Mouse (Mus musculus) adrenal gland, adult 8-10 months (tissue): ENCODE measurements around the gene Gpr84. TPM values are rescaled to one million over a fixed set of nuclear protein-coding genes. Genes with fewer than 3 reads are reported as not detected.

ENCODE experiments used
- DNase-seq: peaks from one replicate; pipeline ENCODE4 v3.0.0; 2022
- total RNA-seq, 4 experiments: library from RNA; stranded (reverse); gene quantifications; 2 replicates each; pipeline ENCODE4 v1.2.4; 2022

The Gpr84 gene
- total RNA-seq: not detected

- DNase-seq: no peak
These were observed at the start of gene Gpr84 for GRCm38 (mm10) chr15:103310365-103310910. TSS of gene Gpr84 (minus strand) at chr15:103310612.

GRCm38 (mm10) chr15:103359869-103360602 lies 49.6 kb upstream of the Gpr84 start:
- peak; percentile 70 for DNase-seq

GRCm38 (mm10) chr15:103359122-103359510 lies 48.7 kb upstream of the Gpr84 start:
- no peak for DNase-seq

DNA sequence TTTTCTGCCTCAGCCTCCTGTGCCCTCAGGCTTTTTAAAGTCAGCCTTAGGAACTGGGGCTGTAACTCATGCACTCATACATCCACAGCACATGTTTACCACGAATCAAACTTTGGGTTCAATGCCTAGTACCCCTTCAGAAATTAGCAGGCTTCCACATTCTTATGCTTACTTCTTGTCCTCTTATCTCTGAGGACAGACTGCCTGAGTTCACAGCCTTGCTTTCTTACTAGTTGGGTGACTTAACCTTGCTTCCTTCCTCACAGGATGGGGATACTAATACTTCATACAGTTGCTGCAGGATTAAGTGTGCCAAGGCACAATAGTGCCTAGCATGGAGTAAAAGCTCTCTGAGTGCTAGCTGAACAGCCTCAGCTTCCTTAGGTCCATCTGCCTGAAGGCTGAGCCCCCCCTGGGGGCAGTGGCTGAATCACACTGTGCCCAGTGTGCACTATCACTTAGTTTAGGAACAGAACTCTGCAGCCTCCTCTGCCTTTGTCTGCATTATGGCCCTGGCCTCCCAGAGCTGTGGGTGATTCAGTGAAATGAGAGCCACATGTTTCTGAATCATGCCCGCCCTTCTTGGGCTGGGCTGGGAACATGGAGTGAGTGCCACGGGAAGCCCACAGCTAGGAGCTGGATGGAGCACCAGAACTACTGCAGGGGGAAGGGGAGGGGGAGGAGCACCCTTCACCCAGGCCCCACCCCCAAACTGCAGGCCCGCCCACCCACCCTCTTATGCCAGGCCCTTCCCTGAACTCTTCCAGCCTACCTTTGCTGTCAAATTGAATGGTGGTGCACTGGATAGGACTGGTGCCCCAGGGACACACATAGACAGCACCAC lies 48.1 kb upstream of the Gpr84 start:
- DNase-seq: peak; percentile 75

DNA sequence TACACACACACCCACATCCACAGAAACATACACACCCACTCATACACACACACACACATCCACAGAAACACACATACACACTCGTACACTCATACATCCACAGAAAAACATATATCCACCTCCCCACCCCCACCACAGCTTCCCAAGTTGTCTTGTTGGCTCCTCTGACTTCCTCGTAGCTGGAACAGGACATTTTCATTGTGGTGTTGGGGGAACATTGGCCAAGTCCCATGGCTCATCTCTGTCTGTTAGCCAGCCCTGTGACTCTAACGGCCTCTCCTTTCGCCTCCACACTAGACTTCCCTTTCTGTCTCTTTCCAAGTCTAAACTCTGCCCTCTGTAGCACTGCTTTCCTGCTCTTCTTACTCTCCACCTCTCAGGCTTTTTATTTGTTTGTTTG lies 47.4 kb upstream of the Gpr84 start:
- no peak for DNase-seq

DNA sequence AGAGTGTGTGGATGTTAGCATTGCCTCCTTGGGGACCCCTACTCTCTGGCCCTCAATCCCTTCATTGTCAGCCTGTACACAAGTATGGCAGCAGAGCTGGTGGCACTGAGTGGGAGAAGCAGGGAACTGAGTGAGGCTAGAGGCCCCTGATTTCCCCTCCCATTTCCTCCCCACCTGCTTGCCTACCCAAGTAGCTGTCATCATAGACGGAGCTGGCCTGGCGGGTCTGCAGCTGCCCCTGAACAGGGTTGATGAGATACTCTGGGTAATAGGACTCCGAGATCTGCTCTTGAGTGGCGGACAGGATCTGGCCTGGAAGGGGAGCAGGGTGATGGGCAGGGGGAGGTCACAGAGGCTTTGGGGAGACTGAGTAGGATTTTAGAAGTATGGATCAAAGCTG lies 45.7 kb upstream of the Gpr84 start:
- DNase-seq: no peak

DNA sequence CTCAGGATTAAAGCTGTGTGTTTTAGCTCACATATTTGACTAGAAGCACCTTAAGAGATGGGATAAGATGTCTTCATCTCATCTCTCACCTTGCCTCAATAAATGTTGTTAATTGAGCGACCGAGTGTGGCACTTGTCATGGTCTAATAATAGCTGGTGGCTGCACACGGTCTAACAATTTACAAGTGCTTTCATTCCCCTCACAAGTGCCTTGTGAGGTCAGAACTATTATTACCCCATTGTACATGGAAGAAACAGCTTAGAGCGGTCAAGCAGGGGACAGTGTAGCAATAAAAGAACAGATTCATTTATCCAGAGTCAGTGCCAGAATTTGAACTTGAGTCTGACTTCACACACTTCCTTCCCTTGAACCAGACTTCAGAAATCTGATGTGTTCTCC lies 45.0 kb upstream of the Gpr84 start:
- DNase-seq: no peak

GRCm38 (mm10) chr15:103354690-103355089 lies 44.3 kb upstream of the Gpr84 start:
- no peak for DNase-seq

DNA sequence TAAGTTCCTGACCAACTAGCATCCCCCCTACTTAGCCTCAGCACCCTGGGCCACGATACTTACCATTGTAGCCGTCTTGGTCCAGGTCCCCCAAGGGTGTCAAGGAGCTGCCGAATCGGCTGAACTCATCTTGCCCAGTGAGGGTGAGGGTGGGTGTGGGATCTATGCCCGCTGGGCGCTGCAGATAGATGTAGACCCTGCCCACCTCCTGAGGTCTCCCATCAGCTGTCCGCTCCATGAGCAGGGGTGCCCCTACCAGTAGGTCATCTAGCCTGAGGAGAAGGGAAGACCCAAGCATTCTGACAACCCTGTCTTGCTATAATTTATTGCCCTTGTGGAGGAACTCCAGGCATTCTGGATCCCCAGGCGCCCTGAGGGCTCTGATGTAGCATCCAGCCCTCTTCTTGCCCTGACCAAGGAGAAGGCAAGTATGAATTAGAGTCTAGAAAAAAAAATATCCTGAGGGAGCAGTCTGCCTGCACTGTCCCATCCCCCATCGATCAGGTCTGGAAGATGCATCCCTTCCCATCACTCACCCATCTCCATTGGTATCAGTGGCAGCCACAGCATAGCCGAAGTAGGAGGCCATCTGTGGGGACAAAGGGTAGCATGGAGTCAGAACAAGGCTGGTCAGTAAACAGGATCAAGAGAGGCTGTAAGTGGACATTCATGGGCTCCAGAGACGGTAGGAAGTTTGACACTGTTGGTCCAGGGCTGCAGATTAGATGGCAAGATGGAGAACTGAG lies 43.3 kb upstream of the Gpr84 start:
- no peak for DNase-seq

DNA sequence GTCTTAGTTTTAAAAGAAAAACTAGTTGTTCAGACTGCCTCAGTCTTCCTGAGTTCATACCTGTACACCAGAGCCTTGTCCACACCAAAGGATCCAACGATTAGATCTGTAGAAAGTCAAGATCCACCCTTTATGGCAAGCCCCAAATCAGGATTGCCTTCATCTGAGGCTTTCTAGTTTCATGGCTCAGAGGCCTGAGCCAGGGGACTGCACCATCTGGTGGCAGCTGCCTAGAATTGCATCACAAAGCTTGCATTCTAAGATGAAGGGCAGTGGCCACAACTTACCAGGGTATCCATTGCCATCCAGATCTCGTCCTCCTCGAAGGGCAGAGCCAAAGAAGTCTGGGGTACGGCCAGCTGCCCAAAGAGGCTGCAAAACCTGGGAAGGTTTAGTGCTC lies 42.4 kb upstream of the Gpr84 start:
- DNase-seq: no peak

DNA sequence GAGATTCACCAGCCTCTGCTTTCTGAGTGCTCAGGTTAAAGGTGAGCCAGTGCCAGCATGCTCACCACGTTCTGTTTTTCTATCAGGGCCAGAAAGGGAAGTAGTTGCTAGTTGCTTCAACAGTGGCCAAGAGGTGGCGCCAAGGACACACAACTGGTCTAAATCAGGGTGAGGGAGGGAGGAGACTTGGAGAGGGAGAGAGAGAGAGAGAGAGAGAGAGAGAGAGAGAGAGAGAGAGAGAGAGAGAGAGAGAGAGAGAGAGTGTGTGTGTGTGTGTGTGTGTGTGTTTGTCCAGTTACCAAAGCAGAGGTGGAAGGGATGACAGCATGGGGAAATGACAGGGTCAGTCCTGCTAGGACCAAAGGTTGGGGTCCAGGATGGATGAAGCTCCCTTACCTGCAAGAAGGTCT lies 36.9 kb upstream of the Gpr84 start:
- DNase-seq: no peak

- DNase-seq: no peak
These were observed 35.4 kb upstream of the Gpr84 start for GRCm38 (mm10) chr15:103345789-103346188.

GRCm38 (mm10) chr15:103343556-103343955 lies 33.1 kb upstream of the Gpr84 start:
- no peak for DNase-seq

DNA sequence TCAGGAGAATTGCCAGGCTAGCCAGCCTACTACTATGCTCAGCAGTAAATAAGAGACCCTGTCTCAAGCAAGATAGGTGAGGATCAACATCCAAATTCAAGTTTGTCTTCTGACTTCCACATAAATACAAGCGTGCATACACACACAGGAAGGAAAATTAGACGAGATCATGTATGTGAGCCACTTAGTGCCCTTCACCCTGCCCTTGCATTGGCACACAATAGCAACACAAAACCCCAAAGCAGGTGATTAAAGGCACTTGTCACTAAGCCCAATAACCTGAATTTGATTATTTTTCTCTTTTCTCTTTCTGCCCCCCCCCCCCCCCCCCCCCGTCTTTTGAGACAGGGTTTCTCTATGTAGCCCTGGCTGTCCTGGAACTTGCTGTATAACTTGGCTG lies 32.6 kb upstream of the Gpr84 start:
- no peak for DNase-seq

- peak; percentile 67 for DNase-seq
These were observed 32.0 kb upstream of the Gpr84 start for GRCm38 (mm10) chr15:103342415-103342814.

DNA sequence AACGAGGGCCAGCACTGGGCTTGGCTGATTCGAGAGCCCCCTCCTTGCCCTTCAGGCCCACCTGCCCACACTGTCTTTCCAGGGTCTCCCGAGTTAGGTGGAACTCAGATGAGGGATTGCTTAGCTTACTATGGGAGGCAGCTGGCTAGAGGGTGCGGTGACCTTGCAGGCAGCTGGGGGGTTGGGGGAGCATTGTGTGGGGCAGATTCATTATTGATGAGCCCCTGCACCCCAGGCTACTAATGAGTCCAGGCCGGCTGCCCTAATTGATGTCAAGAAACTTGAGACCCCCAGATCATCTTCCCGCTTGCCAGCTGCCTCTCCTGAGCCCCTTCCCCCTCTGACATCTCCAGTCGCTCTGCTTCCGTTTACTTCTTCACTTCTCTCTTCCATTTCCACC lies 31.1 kb upstream of the Gpr84 start:
- no peak for DNase-seq

GRCm38 (mm10) chr15:103340786-103341185 lies 30.4 kb upstream of the Gpr84 start:
- DNase-seq: no peak

GRCm38 (mm10) chr15:103339961-103340337 lies 29.5 kb upstream of the Gpr84 start, which contains the start of gene Zfp385a:
TSS of gene Zfp385a (minus strand) at chr15:103340093.
- no peak for DNase-seq

- no peak for DNase-seq
These were observed 29.0 kb upstream of the Gpr84 start for GRCm38 (mm10) chr15:103339166-103339960.

GRCm38 (mm10) chr15:103338829-103339165 lies 28.4 kb upstream of the Gpr84 start:
- no peak for DNase-seq

GRCm38 (mm10) chr15:103336996-103337667 lies 26.7 kb upstream of the Gpr84 start:
- DNase-seq: no peak
